Mouse (Mus musculus) spleen, adult 2 months (tissue): ENCODE data around the gene Krt79.

Experiments
- CTCF ChIP-seq: fragments of 200-500 bp; IDR thresholded peaks from 2 replicates; pipeline ENCODE4 v1.5.1; 2011; ENCODE audit warnings: mild to moderate bottlenecking, inconsistent platforms; ENCODE audit not compliant: insufficient read depth, insufficient read length, insufficient replicate concordance; ENCODE audit errors: extremely low read depth
- POLR2A ChIP-seq: fragments of 200-500 bp; IDR thresholded peaks from 2 replicates; pipeline ENCODE4 v1.6.1; 2011; ENCODE audit warnings: low read depth, low read length, inconsistent platforms

GRCm38 (mm10) chr15:101988714-101989113 lies 48.6 kb upstream of the Krt79 start:
- no peak for TF ChIP-seq CTCF
- TF ChIP-seq POLR2A = no peak
